ENCODE assay signal across 13 mouse cellular contexts in genomic region chr14:8219876-8220275, GRCm38 (mm10). TPM values are rescaled to one million over a fixed set of nuclear protein-coding genes. Genes with fewer than 3 reads are reported as not detected.
"Had no signal": no experiment of that assay in that cellular context is flagged by ENCODE, and none has a peak within 500 bp of the region (broad histone marks: within the 10 kb centered on the region; RNA-seq: fewer than 3 reads in every experiment).

No protein-coding gene starts in this region.

- H3K9ac ChIP-seq: kidney, embryonic 15.5 days; limb, embryonic 15.5 days; liver, embryonic 14.5 days; midbrain, embryonic 12.5 days; stomach, embryonic 15.5 days had no signal

- H3K27me3 ChIP-seq: kidney, embryonic 15.5 days; limb, embryonic 15.5 days; stomach, embryonic 15.5 days had no signal

- H3K4me1 ChIP-seq: stomach, embryonic 15.5 days had no signal

- H3K4me3 ChIP-seq: kidney, embryonic 15.5 days; limb, embryonic 15.5 days; midbrain, embryonic 12.5 days; stomach, embryonic 15.5 days had no signal

- DNase-seq: lung, adult 18-20 months; right cerebral cortex, postnatal 14 days; thymus, adult 2 months; thymus, postnatal 25 days had no signal

- H3K9me3 ChIP-seq: kidney, embryonic 15.5 days; limb, embryonic 15.5 days; midbrain, embryonic 12.5 days; stomach, embryonic 15.5 days had no signal

- H3K27ac ChIP-seq: limb, embryonic 15.5 days; liver, embryonic 14.5 days; midbrain, embryonic 12.5 days; stomach, embryonic 15.5 days had no signal

- H3K4me2 ChIP-seq: kidney, embryonic 15.5 days; limb, embryonic 15.5 days; midbrain, embryonic 12.5 days; stomach, embryonic 15.5 days had no signal

RNA-seq across cellular contexts. Expression of gene Acox2, which starts 39.3 kb away (rescaled TPM):
- total RNA-seq: left cerebral cortex, postnatal 25 days; megakaryocyte-erythroid progenitor cell, adult 5-6 weeks had no signal
- polyA plus RNA-seq: limb, embryonic 11.5 days; midbrain, embryonic 12.5 days; neural tube, embryonic 14.5 days had no signal
